Mouse (Mus musculus): Measurements from ENCODE around the gene Tas2r135. TPM values are rescaled to one million over a fixed set of nuclear protein-coding genes. Genes with fewer than 3 reads are reported as not detected.
A peak's percentile ranks its signal among the peaks of the same experiment; 100 is the strongest.

Gene Tas2r135
- 0.25 and 0.59 TPM in 2 replicates for total RNA-seq (2015)
- total RNA-seq (2017): not detected in 2 replicates

DNA sequence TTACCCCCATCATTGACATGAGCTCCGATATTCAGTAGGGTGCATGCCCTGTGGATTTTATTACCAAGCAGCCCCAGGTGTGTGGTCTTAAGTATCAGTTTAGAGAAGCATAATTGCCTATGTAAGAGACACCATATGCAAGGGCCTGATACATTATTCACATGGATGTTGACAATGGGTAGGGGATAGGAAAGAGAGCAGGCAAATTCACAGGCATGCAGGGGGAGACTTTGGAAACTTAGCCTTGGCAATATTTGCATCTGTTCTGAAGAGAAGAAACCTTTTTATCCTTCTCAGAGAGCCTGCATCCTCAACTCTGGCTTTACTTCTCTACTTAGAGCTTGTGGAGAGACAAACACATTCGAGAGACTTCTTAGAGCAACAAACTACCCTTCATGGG is at the start of gene Tas2r135:
Tas2r135 (plus strand) TSS at position 301 of the 400 bp plus-strand sequence.
- no peak for ATAC-seq (ENCODE audit: poor library complexity, severe bottlenecking)

DNA sequence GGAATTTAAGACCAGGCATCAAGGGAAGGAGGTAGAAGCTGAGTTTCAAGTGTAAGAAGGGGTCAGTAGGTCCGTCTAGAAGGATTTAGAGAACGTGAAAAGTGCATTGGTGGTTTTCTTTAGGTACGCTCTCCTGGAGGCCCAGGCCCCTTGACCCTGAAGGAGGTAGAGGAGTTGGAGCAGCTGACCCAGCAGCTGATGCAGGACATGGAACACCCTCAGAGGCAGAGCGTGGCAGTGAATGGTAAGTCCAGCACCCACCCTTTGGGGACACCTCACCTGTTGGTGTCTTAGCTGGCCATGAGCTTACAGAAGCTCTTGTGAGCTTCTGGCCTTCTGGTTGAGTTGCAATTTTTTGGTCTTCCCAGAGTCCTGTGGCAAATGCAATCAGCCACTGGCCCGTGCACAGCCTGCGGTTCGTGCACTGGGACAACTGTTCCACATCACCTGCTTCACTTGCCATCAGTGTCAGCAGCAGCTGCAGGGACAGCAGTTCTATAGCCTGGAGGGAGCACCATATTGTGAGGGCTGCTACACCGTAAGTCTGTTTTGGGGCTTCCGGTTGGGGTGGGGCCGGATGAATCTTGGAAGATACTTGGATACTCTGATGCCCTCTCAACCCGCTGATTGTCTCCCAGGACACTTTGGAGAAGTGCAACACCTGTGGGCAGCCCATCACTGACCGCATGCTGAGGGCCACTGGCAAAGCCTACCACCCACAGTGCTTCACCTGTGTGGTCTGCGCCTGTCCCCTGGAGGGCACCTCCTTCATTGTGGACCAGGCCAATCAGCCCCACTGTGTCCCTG is 49.2 kb upstream of the Tas2r135 start:
- no peak for ATAC-seq (ENCODE audit: poor library complexity, severe bottlenecking)

DNA sequence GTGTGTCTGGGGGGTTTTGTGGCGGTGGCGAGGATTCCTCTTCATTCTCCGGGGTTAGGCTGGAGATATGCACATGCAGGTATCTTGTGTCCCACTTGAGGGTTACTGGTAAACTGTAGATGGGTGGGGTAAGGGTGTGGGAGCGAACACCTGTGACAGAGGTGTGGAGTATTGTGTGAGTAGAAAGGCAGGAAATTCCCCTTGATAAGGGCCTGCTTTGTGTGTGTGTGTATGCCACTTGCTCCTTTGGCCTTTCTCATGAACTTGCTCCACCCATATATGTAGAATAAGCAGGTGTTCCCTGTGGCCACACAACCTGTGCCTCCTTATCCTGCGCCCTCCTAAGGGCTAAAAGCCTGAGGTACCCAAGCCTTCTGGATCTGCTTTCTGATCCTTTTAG is 48.3 kb upstream of the Tas2r135 start:
- ATAC-seq (ENCODE audit: poor library complexity, severe bottlenecking): no peak

DNA sequence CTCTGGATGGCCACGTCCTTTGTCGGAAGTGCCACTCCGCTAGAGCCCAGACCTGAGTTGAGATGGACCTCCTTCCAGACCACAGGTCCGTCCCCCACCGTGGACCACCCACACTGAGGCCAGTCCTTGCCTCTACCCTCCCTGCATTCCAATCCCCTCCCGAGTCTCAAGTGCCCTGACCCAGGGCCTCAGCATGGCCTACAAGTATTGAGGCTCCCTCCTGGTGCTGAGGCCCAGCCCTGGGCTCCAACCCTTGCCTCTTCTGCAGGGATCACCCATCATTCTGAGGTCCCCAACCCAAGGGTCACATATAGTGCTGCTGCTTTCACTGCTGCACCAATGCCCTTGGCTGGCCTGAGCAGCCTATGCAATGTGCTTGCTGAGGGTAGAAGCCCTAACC is 47.3 kb upstream of the Tas2r135 start:
- ATAC-seq (ENCODE audit: poor library complexity, severe bottlenecking): no peak

DNA sequence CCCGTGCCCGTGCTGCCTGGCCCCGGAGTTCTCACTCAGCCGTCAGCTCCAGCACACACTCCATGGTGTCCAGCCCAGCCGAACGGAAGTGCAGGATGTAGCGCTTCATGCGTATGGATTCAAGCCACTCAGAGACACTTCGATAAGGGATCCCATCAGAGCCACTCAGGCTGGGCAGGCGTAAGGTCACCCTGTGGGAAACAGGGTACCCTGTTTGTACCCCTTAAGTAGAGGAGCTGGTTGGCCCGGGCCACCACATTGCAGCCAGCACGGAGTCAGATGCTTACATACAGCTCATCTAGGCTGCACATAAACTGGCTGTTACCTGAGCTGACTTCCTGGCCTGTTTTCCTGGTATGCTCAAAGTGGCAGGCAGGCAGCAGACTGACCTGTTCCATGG is 46.3 kb upstream of the Tas2r135 start:
- ATAC-seq (ENCODE audit: poor library complexity, severe bottlenecking): no peak

DNA sequence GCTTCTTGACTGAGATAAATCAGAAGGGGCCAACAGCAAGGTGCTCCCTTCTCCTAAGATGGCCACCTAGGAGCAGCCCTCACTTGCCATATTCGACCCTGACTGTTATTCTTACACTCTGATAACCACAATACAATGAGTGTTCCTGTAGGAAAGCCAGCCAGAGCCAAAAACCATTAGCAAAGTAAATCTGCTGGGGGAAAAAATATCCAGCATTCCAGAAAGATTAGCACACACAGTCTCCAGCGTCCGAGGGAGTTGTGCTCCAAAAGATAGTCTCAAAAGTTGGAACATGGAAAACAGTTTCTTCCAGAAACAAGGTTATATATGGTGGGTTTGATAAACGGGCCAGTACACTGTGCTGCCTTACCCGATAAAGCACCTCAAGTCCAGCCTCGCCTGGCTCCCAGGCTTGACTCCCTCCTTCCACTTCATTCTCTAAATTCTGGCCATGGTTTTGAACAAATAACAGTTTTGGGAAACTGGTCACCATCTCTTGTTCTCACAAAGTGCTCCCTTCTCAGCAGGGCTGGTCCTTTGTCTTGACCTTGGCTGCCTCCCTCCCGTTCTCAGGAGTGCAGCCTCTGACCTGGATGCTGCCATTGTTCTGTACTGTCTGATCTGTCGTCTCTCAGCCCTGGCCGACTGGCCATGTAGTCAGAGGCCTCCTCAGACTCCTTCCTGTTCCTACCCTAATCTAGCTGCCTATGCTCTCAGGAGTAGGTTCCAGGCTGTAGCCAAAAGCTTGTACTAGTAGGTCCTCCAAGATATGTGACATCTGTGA is 45.7 kb upstream of the Tas2r135 start:
- no peak for ATAC-seq (ENCODE audit: poor library complexity, severe bottlenecking)

DNA sequence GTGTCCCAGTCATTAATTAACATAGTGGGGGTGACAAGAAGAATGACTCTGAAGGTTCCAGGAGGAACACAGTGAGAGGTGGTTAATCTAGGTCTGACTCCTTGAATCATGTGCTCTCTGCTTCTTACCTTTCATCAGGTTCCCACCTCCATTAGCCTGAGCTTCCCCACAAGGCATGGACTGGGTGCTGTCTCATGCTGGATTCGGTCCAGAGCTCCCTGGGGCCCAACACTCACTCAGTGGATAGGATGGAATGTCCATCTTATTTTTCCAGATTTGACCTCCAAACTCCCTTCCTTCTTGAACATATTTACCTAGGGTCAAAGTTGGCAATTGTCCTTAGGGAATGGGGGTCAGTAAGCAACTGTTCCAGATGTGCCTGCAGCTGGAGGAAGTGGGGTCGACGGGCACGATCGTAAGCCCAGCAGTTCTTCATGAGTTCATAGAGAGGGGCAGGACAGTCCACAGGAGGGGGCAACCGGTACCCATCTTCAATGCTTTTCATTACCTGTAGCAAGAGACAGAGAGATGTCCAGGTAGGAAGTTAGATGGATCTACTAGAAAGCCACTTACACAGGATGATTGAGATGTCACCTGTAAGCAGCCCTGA is 44.9 kb upstream of the Tas2r135 start:
- no peak for ATAC-seq (ENCODE audit: poor library complexity, severe bottlenecking)

DNA sequence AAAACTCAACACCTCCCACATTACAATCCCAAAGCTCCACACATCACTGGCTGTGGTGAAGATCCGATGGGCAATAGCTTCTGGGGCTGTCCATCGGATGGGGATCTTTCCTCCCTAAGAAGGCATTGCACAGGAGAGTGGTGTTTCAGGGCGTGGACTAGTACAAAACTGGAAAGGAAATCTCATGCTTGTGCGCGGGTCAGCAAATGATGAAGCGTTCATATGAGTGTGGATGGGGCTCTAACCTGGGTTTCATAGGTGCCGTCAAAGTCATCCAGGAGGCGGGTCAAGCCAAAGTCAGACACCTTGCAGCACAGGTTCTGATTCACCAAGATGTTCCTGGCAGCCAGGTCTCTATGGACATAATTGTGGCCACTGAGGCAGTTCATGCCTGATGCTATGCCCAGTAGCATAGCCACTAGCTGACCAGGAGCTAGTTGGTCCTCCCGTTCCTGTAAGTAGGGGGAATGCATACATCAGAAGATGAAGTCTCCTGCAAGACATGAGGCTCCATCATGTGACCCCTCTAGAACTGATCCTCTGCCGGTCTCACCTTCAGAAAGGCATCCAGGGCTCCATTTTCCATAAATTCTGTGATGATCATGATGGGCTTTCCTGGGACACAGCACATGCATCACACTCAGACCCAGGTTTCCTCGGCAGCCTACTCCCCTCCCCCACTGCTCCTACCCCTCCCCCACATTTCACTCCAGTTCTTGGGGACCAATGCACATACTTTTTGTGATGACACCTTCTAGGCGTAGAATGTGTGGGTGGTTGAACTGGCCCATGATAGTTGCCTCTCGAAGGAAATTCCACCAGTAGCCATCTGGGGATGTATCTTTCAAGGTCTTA is 44.0 kb upstream of the Tas2r135 start:
- no peak for ATAC-seq (ENCODE audit: poor library complexity, severe bottlenecking)

DNA sequence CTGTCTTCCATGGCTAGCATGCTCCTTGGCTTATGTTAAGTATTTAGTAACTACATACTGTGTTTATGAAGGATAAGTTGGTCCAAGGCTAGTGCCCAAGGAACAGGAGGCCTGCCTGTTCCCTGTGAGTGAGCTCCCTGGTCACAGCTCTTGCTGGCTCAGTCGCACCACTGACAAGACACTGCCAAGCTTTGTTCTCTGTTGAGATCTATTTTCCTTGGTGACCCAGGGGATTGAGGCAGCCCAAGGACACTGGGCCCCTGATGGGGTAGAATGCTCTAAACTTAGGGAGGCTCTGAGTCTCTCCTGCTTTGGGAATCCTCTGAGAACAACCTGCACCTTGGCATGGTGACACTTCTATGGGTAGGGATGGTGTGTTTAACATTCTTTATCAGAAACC is 43.2 kb upstream of the Tas2r135 start:
- no peak for ATAC-seq (ENCODE audit: poor library complexity, severe bottlenecking)

DNA sequence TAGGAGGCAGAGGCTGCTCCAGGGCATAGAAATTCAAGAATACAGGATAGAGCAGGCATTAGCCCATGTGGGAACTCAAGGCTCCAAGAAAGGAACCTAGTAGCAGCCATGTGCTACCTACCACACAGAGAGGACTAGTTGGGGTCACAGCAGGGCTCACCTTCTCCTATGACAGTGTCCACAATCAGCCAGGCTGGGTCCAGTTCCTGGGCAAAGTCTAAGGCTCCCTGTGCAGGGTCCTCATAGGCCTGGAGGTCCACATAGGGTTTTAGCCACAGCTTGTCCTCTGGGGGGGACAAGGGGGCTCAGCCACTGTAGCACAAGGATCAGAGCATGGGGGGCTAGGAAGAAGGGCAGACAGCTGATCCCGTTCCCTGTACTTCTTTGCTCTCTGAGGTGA is 42.7 kb upstream of the Tas2r135 start:
- no peak for ATAC-seq (ENCODE audit: poor library complexity, severe bottlenecking)

DNA sequence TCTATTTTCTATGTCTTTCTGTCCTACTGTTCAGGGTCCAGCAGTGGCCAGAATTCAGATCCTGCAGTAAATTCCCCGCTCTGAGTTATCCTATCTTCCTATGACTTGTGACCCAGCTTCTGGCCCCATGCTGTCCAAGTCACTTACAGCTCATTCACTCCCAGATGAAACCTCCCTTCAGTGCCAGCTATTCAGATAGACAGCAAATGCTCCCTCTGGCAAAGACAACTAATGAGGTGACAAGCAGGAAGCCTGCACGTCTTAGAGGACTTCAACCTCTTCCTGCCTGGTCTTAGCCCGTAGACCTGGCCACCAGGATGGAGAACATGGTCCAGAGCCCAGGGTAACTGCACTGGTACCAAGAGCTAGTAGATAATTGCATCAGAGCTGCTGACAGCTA is 42.3 kb upstream of the Tas2r135 start:
- ATAC-seq (ENCODE audit: poor library complexity, severe bottlenecking): no peak

DNA sequence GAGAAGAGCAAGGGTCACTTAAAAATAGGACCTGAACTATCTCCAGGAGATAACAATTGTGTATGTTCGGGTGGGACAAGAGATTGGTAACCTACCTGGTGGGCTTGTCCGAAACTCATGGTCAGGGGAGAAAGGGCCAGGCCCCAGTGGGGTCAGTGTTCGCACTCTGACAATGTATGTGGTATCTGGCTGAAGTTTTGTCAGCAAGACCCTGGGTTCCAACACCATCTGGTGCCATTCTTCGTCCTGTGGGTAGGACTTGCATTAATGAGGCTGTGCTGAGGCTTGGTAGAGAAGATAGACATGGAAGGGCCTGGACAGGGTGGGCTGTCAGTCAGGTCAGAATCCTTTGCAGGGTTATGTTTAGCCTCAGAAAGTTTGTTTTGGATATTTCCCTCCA is 41.2 kb upstream of the Tas2r135 start:
- no peak for ATAC-seq (ENCODE audit: poor library complexity, severe bottlenecking)

DNA sequence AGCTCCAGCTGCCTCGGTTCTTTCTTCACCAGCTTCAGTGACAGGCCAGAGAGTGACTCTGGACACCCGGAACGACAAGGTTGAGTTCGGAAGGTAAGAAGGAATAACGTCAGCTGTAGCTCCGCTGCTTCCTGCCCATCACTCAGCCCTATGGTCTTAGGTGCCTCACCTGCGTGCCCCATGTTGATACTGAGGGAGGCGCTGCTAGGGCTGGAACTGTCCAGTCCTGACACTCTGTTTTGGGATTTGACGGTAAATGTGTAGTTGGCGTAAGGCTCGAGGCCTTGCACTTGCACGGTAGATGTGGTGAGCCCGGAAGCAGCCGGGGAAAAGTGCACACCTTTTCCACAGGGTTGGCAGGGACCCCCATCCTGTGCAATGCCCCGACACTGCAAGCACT is 40.6 kb upstream of the Tas2r135 start:
- ATAC-seq (ENCODE audit: poor library complexity, severe bottlenecking): no peak

DNA sequence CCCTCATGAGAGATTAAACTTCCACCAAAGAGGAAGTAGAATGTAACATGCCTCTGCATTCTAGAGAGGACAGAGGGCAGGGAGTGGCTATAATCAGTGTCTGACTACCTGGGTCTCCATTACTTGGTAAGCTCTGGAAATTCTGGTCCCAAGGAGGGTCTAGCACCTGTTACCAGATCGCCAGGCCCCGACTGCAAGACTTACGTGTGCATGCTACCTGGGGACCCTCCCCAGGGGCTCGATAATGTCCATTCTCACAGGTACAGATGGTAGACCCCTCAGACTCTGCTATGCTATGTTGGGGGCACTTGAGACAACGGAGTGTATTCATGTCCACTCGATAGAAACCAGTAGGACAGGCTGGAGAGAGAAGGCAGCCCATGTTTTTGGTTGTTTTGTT is 40.0 kb upstream of the Tas2r135 start:
- no peak for ATAC-seq (ENCODE audit: poor library complexity, severe bottlenecking)

DNA sequence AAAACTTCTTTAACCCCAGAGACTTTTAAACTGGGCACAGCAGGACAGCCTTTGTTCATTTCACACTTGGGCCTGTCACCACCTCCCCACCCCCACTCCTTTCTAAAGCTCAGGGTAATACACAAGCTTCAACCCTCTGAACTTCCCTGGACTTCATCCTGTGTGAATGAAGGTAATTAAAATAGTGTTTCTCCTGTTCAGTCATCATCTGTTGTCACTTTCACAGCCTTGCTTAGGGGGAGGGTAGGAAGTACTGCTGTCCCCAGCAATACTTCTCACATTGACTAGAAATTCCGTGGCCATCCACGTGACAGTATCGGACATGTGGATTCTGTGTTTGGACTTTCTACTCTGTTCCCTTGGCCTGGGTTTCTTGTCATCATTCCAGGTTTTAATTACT is 35.4 kb upstream of the Tas2r135 start:
- no peak for ATAC-seq (ENCODE audit: poor library complexity, severe bottlenecking)

DNA sequence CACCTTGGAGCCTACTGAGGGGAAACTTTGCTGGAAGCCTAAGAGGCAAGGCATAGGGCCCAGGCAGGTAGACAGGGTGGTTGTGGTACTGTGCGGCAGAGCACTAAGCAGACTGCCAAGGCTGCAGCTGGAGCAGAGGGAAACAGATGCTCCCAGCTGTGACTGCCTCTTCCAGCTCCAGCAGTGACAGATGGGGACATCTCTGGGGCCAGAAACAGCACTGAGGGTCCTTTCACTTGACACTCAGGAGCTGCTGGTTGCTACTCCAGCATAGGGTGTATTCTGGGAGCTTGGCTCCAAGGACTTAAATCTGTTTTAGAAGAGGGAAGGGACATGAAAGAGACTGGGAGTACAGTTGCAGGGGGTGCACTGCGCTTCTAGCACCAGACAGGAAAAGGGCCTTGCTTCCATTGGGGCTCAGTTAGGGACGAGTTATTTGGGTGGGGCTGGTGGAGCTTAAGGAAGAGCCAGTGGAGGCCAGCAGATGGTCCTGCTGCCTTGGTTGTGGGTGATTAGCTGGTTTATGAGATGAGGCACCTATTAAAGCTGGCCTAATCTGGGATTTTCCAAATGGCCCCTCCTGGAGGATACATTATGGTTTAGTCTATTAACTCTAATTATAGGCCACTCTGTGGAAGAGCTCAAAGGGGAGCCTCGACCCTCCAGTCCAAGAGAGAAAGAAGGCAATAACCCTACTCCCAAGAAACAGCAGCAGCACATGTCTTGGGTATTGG is 34.4 kb upstream of the Tas2r135 start:
- no peak for ATAC-seq (ENCODE audit: poor library complexity, severe bottlenecking)

DNA sequence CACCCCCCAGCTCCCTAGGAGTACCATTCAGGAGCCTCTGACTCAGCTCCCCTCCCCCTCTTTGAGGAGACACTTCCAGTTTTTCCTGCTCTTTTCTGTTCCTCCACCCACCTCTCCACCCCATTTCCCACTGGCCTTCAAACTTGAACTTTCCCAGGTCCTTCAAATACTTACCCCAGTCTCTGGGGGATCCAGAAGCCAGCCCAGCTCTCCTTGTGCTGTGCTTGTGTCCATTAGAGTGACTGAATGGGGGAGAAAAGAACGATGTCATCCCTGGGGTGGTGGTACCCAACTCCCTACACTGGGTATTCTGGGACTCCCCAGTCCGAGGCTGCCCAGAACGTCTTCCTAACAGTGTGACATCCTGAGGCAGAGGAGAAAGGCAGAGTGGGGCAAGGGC is 33.2 kb upstream of the Tas2r135 start:
- no peak for ATAC-seq (ENCODE audit: poor library complexity, severe bottlenecking)

DNA sequence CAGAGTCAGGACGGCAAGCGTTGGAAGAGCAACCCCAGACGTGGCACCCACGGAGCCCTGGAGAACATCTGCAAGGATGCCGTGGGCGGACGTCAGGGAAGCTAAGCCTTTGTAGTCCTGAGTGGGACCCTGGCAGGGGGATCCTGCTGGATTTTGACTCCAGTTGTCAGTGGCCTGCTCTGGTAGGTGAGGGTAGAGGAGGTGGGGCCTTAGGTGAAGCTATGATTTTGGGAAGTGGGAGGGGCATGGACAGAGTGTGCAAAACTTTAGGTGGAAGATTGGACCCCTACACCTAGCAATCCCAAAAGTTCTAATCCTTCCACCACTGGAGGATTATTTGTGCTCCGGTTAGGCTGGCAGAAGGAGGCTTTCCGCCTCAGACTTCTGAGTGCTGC is 32.8 kb upstream of the Tas2r135 start:
- ATAC-seq (ENCODE audit: poor library complexity, severe bottlenecking): no peak

DNA sequence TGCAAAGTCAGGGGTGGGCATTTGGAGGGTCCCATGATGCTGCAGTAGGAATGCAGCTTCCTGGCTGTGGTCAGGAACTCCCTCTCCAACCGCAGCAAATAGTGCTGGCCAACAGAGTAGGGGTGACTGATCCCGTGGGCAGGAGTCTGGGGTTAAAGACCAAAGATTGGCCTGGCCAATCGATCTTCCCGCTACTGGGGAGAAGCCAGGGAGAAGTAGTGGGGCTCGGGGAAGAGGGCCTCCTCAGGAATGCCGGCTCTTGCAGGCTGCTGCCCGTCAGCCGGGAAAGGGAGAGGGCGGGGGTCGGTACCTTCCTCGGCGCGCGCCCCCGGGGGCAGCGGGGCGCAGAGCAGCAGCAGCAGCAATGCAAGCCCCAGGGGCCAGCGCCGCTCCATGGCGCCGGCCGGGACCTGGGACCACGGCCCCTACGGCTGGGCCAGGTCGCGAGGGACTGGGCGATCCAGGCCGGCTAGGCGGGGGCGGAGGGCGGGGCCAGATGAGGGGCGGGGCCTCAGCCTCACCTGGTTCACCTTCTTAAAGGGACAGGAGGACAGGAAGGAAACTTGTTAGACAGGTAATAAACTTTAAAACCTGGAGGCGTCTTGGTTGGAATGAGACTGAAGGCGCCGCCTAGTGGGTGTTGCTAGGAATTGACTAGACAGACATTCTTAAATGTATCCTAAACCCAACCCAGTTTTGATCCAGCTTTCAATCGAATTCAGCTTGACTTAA is 32.3 kb upstream of the Tas2r135 start, which contains the start of gene Epha1:
Epha1 (minus strand) TSS at position 453 of the 732 bp plus-strand sequence.
- ATAC-seq (ENCODE audit: poor library complexity, severe bottlenecking): peak; percentile 51

Data from megakaryocyte, adult 5-6 weeks (primary cell).